Mouse (Mus musculus) hindlimb bud, embryonic 11.5 days (tissue): ENCODE results near the gene Vps52.

Source experiments
- DNase-seq: peaks from one replicate; pipeline ENCODE4 v3.0.0-alpha.2; 2012; ENCODE audit warnings: low read depth, low spot score; ENCODE audit errors: extremely low spot score

Vps52 gene

DNA sequence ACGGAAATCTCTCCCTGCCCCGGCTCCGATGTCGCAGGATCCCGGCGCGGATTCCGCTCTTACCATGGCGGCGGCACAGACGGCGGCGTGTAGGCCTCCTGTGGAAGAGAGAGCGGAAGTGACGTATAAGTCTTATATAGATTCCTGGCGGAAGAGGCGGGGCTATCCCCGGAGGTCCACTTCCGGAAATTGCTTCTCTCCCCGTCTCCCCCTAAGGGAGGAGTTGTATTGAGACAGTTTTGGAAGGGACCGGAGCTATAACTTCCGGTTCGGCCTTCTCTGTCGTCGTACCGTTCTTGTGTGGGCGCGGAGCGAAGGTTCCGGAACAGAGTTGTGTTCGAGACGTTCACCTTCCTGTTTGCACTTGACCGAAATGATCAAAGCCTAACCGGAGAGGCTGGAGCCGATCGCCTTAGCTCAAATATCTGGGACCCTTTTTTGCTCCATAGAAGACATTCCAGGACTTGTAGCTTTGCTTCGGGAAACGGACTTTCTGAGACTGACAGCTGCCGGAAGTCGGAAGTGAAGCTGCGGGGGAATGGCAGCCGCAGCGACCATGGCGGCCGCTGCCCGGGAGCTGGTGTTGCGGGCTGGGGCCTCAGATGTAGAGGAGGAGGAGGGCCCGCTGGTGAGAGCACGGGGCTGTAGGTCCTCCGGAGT lies at the start of gene Vps52, which contains the start of gene Rps18:
Vps52 (plus strand) TSS at position 258 of the 660 bp plus-strand sequence.
Rps18 (minus strand) TSS at position 447 of the 660 bp plus-strand sequence.
- DNase-seq, result peak; percentile 99

DNA sequence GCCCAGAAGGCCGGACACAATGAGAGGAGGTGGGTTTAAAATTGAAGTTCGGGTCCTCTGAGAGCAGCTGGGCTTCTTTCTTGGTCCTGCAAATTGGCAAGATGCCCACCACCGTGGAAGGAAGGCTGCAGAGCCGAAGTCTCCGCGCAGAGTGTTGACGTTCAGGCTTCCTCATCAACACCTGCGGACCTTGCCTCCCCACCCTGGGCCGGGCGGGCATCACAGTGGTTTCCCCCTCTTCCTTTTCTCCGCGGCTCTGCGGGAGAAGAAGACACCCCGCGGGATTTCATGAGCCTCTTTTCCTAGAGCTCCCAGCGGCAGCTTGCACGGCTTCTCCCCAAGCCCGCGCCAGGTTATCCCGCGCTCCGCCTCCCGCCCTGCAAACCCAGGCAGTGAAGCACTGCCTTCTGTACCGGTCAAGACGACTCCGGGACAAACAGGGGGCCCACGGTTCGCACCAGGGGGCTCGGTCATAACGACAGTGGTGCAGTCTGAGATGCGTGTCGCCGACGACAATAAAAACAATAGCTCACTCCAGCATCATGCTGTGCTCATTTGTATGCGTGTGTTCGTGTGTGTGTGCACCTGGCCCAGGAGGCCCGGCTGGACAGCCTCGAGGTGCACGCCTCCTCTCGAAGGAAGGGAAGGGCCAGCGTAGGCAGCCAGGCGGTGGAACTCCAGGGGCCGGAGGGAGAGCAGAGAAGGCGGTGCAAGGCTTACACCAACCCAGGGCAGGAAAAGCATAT lies 47.1 kb upstream of the Vps52 start:
- no peak for DNase-seq

DNA sequence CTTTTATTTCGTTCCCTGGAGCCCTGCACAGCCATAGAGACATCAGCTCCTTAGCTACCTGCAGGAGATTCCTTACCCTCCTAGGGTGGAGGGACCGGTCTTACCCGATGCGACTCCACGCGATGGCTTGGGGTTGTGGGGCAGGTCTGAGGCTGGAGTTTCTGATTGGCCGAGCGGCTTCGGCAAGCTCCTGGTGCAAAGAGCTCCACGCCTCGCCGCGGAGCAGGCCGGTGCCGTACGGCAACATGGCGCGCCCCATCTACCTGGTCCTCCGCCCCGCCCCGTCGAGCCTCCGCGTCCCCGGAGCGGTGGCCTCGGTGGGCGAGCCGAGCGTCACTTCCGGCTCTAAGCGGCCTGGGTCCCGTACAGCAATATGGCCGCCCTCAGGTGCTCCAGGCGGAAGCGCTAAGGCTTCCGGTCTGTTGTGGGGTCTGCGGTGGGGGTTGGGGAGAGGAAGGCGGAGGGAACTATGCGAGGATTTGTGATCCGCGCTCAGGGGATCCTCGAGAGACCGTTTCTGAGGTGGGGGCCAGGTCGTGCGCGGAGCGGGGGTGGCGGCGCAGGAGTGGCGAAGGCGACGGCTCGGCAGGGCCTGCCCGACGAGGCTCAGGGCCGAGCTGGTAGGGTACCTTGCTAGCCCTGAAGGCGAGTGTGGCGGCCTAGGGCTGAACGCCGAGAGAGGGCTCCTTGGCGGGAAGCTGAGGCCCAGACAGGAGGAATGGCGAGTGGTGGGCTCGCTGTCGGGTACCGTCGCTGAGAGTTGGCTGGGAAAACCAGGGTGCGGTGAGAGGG lies 46.3 kb upstream of the Vps52 start, which contains the start of gene Daxx:
Daxx (plus strand) TSS at position 338 of the 792 bp plus-strand sequence.
- peak; percentile 85 for DNase-seq

DNA sequence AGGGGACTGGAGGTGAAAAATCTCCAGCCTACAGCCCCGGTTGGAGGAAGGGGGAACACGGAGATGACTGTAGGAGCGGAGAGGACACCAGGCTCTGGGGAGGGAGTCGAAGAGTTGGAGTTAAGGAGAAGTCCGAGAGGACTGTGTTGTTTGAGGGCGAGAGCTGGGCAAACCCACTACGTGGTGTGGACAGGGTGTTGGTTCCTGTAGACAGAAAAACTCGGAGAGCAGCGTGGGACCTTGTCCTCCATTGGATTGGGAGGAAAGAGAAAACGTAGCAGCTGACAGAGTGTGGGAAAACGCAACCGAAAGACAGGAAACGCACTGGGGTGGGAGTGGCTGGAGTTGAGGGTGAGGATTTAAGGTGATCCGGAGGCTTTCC lies 45.8 kb upstream of the Vps52 start:
- no peak for DNase-seq

DNA sequence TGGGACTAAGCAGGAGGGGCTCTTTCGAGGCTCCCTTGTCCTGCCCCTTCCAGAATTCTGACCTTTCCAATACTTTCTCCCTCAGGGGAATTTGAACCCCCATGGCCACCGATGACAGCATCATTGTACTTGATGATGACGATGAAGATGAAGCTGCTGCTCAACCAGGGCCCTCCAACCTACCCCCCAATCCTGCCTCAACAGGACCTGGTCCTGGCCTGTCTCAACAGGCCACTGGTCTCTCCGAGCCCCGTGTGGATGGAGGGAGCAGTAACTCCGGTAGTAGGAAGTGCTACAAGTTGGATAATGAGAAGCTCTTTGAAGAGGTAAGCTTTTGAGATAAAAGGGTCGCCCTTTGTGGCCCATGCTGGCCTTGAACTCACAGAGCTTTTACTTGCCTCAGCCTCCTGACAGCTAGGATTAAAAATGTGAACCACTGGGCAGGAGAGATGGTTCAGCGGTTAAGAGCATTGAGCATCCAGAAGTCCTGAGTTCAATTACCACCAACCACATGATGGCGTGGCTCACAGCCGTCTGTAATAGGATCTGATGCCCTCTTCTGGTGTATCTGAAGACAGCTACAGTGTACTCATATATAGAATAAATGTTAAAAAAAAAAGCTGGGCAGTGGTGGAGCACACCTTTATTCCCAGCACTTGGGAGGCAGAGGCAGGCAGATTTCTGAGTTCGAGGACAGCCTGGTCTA lies 45.1 kb upstream of the Vps52 start:
- DNase-seq, result no peak

DNA sequence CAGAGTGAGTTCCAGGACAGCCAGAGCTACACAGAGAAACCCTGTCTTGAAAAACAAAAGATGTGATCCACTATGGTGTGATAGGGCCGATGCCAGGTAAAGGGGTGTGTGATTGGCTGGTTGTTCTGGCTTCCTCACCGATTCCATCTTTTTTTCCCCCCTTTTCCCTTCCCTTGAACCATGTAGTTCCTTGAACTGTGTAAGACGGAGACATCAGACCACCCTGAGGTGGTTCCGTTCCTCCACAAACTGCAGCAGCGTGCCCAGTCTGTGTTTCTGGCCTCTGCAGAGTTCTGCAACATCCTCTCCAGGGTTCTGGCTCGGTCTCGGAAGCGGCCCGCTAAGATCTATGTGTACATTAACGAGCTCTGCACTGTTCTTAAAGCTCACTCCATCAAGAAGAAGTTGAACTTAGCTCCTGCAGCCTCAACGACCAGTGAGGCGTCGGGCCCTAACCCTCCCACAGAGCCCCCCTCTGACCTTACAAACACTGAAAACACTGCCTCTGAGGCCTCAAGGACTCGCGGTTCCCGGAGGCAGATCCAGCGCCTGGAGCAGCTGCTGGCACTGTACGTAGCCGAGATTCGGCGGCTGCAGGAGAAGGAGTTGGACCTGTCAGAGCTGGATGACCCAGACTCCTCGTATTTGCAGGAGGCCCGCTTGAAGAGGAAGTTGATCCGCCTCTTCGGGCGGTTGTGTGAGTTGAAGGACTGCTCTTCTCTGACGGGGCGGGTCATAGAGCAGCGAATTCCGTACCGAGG lies 44.4 kb upstream of the Vps52 start:
- no peak for DNase-seq

DNA sequence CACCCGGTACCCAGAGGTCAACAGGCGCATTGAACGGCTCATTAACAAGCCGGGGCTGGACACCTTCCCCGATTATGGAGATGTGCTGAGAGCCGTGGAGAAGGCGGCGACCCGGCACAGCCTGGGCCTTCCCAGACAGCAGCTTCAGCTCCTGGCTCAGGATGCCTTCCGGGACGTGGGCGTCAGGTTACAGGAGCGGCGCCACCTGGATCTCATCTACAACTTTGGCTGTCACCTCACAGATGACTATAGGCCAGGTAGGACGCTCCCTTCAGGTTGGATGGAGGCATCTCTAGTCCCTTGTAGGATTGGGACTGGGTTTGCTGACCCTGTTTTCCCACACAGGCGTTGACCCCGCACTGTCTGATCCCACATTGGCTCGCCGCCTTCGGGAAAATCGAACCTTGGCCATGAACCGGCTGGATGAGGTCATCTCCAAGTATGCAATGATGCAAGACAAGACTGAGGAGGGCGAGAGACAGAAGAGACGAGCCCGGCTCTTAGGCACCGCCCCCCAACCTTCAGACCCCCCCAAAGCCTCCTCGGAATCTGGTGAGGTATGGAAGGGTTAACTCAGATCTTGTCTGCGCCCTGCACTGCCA lies 43.7 kb upstream of the Vps52 start:
- no peak for DNase-seq

DNA sequence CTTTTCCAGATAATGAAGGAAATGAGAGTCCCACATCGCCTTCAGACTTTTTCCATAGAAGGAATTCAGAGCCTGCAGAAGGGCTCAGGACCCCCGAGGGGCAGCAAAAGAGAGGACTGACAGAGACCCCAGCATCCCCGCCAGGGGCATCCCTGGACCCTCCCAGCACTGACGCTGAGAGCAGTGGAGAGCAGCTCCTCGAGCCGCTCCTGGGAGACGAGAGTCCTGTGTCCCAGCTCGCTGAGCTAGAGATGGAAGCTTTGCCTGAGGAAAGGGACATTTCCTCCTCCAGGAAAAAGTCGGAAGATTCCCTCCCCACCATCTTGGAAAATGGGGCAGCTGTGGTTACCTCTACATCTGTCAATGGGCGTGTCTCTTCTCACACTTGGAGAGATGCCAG lies 42.3 kb upstream of the Vps52 start:
- no peak for DNase-seq

DNA sequence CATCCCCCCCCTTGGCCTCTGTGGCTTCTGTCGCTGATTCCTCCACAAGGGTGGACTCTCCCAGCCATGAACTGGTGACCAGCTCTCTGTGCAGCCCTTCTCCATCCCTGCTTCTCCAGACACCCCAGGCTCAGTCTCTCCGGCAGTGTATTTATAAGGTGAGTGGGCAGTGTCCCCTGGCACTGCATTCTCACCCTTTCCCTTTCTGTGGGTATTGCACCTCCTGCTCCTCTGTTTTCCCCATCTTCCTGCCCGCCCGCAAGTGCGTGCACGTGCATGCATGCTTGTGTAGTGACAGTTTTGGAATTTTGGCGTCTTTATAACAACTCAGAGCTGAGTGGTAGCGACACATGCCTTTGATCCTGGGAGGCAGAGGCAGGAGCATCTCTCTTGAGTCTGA lies 41.7 kb upstream of the Vps52 start:
- no peak for DNase-seq

DNA sequence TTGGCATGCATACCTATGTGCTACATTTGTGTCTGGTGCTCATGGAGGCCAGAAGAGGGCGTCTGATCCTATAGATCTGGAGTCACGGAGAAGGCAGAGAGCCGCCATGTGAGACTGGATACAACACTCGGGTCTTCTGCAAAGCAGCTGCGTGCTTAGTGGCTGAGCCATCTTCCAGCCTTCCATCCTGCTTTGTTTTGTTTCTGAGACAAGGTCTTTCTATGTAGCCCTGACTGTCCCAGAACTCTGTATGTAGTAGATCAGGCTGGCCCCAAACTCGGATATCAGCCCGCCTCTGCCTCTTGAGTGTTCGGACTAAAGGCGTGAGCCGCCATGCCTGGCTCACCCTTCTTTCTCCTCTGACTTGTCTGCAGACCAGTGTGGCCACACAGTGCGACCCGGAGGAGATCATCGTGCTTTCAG lies 40.6 kb upstream of the Vps52 start:
- DNase-seq, result no peak

DNA sequence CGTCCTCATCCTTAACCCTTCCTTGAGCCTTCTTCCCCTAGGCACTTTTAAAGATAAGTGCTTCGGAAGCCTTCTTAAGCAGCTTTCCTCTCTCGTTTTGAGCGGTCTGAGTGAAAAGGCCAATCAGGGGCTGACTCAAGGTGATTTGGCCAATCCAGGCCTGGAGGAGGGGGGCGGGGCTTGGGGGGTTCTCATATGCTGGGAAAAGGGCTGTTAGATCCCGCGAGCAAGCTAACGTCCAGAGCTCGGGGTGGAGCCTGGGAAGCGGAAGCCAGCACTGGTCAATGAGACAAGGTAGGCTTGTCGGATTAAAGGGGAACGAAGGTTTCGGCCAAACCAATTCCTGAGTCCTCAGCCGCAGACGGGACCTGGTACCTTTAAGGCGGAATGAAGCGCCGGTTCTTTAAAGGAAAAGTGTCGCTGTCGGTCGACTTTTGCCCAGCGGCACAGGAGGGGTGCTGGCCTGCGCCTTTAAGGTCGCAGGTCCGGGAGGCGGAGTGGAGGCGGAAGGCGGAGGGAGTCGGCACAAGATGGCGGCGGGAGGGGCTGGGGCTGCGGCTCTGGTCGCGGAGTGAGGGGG lies 39.9 kb upstream of the Vps52 start, which contains the start of the genes Tapbp and Zbtb22:
Tapbp (plus strand) TSS at position 229 of the 580 bp plus-strand sequence.
Zbtb22 (plus strand) TSS at position 234 of the 580 bp plus-strand sequence.
- DNase-seq, result peak; percentile 95

DNA sequence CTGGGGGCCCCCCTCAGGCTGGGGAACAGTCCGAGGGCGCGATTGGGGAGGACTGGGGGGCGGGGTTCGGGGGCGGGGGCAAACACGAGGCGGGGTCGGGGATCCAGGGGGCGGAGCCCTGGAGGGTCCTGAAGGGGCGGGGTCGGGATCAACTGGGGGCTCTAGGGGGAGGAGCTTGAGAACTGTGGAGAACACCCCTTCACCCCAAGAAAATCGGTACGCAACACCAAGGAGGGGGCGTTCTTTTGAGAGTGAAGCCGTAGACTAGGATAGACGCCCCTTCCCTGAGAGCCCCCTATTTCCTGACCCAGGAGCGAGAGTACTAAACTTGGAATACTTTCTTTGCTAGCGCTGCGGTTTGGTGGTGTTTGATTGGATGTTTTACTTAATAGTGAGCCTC lies 39.3 kb upstream of the Vps52 start:
- DNase-seq, result no peak

DNA sequence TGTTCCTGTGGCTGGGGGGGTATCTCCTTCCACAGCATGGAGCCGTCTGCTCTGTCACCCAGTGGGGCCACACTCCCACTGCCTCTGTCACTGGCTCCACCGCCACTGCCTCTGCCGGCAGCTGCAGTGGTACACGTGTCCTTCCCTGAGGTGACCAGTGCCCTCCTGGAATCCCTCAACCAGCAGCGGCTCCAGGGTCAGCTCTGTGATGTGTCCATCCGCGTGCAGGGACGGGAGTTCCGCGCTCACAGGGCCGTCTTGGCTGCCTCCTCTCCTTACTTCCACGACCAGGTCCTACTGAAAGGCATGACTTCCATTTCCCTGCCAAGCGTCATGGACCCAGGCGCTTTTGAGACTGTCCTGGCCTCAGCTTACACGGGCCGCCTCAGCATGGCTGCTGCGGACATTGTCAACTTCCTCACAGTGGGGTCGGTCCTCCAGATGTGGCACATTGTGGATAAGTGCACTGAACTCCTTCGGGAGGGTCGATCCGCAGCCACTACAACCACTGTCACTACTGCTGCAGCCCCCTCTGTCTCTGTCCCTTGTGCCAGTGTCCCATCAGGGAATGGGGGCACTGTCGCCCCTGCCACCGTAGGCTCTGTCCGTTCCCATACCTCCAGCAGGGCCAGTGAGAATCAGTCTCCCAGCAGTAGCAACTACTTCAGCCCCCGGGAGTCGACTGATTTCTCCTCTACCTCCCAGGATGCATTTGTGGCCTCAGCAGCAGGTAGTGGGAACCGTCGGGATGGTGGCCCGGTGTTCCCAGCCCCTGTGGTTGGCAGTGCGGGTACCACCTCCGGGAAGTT lies 38.6 kb upstream of the Vps52 start:
- no peak for DNase-seq

DNA sequence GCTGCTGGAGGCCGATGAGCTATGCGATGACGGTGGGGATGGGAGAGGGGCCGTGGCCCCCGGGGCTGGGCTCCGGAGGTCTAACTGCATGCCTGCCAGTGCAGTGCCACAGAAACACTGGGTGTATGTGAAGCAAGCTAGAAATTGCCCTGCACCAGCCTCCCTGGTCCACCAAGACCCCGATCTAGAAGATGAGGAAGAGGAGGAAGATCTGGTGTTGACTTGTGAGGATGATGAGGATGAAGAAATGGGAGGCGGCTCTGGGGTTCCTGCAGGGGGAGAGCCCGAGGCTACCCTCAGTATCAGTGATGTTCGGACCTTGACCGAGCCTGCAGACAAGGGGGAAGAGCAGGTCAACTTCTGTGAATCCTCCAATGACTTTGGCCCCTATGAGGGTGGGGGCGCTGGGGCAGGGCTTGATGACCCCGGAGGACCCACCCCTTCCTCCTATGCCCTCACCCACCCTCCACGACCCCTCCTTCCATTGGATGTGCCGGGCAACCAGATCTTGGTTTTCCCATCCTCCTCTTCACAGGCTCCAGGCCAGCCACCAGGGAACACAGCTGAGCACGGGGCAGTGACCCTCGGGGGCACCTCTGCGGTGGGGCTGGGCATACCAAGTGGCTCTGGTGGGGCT lies 37.8 kb upstream of the Vps52 start:
- DNase-seq, result no peak

DNA sequence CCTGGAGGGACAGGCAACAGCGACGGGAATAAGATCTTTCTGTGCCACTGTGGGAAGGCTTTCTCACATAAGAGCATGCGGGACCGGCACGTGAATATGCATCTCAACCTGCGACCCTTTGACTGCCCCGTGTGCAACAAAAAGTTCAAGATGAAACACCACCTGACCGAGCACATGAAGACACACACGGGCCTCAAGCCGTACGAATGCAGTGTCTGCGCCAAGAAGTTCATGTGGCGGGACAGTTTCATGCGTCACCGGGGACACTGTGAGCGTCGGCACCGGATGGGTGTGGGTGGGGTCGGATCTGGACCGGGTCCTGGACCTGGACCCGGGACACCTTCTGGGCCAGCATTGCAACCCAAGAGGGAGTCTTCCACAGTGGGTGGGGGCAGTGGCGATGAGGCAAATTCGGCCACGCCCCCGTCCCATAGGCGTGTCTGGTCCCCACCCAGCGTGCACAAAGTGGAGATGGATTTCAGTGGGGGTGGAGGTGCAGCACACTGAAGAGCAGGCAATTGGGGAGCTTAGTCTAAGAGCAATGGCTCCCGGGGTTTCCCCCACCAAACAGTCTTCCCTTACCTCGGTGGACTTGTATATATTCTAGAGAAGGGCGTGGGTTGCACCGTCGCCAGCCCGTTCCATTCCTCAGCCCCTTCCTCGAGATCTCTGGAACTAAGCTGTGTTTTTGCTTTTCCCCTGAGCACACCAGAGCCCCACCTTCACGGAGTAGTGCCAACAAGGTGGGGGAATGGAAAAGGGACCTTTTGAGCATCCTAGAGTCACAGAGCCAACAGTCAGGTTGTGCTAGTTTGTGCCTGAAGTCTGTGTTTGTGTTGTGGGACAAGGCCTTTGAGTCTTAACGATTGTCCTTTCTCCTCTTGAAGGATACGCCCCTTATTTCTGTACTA lies 37.1 kb upstream of the Vps52 start:
- DNase-seq, result no peak

DNA sequence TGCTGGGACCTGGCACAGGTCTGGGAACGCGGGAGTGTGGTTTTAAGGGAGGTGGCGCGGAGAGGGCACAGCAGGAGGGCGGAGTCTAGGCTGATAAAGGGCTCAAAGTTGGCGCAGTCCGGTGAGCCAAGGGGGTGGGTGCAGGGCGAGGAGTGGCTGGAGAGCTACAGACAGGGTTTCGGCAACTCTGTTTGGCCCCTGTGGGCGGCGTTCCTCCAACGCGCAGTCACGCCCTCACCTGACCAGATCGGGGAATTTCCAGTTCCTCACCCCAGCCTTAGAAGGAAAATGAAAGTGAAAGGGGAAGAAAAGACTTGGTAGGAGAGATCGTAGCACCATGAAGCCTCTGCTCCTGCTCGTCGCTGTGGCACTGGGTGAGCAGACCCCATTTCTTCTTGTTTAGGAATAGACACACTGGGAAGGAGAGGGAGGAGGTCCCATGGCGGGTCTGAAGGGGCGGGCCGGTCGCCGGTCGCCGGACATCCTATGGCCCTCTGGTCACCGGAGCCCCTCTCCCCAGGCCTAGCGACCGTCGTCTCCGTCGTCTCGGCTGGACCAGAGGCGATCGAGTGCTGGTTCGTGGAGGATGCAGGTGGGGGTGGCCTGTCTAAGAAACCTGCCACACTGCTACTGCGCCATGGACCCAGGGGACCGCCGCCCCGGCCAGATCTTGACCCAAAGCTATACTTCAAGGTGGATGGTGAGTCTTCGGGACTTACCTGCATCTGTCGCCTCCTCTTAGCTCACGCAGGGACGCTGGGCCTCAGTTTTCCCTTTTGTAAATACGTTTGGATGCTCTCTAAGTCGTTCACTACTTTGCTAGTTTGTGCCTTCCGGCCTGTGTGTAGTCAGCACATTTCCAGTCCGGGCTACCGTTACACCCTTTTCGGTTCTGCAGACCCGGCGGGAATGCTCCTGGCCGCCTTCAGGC lies 36.0 kb upstream of the Vps52 start:
- DNase-seq, result no peak
